Mouse (Mus musculus) kidney, embryonic 15.5 days (tissue): ENCODE data around the gene Icmt. TPM values are rescaled to one million over a fixed set of nuclear protein-coding genes. Genes with fewer than 3 reads are reported as not detected.

Experiments
- ATAC-seq: fragments of 200-750 bp; cut with Nextera tagmentation; replicated peaks from 2 replicates; pipeline ENCODE4 v1.8.0; 2017; ENCODE audit warnings: moderate TSS enrichment; ENCODE audit not compliant: low FRiP score
- H3K27ac ChIP-seq: fragments of 300-500 bp; sonication (generic); 2 replicates; pipeline ENCODE4 v1.5.1; 2015; ENCODE audit warnings: mild to moderate bottlenecking, inconsistent platforms
- H3K27me3 ChIP-seq: fragments of 300-500 bp; sonication (generic); 2 replicates; pipeline ENCODE4 v1.6.1; 2015; ENCODE audit warnings: inconsistent platforms
- H3K36me3 ChIP-seq: fragments of 300-500 bp; sonication (generic); 2 replicates; pipeline ENCODE4 v1.6.1; 2015; ENCODE audit warnings: inconsistent platforms
- H3K4me1 ChIP-seq: fragments of 300-500 bp; sonication (generic); 2 replicates; pipeline ENCODE4 v1.6.1; 2015; ENCODE audit warnings: inconsistent platforms
- H3K4me2 ChIP-seq: fragments of 300-500 bp; sonication (generic); 2 replicates; pipeline ENCODE4 v1.6.1; 2015; ENCODE audit warnings: moderate library complexity, mild to moderate bottlenecking, inconsistent platforms
- H3K4me3 ChIP-seq: fragments of 300-500 bp; sonication (generic); replicated peaks from 2 replicates; pipeline ENCODE4 v1.5.1; 2015; ENCODE audit warnings: mild to moderate bottlenecking, inconsistent platforms
- H3K9ac ChIP-seq: fragments of 300-500 bp; sonication (generic); 2 replicates; pipeline ENCODE4 v1.6.1; 2015; ENCODE audit warnings: mild to moderate bottlenecking, inconsistent platforms
- H3K9me3 ChIP-seq: fragments of 300-500 bp; sonication (generic); replicated peaks from 2 replicates; pipeline ENCODE4 v1.6.1; 2016; ENCODE audit warnings: inconsistent platforms
- WGBS: fragments of 180-500 bp; shearing (Covaris S2); methylation state at CpG from one replicate; pipeline ENCODE4 v1.1.7; 2015; ENCODE audit warnings: mixed read lengths; 5-methylcytosine and 5-hydroxymethylcytosine counted together
- polyA plus RNA-seq: library from polyadenylated mRNA; unstranded; fragments of >200 nt; fragmentation: Nextera tagmentation; extraction: Ambion mirVana; gene quantifications from 2 replicates; pipeline ENCODE4 v1.2.1, GENCODE M21; 2015

Icmt gene
- polyA plus RNA-seq, 1 experiment from 2014 or later: 28.7 TPM

- WGBS: 72% methylated on average over 2 of the region's 2 CpGs
- Histone ChIP-seq H3K4me1 (peaks cover 41% of the 10 kb centered on the region), H3K4me3 (no peak overlapping the region), H3K9me3 (no peaks in the 10 kb centered on the region), H3K27me3 (peaks cover 52% of the 10 kb centered on the region), H3K4me2 (no peak overlapping the region), H3K27ac (no peak overlapping the region), H3K36me3 (peaks cover 13% of the 10 kb centered on the region; the same call in 1 of the 2 replicates), H3K9ac (no peak overlapping the region)
- ATAC-seq: no peak
These were observed 19.1 kb upstream of the Icmt start for GRCm38 (mm10) chr4:152277916-152278315.

- Histone ChIP-seq H3K9ac (no peak overlapping the region), H3K9me3 (no peaks in the 10 kb centered on the region), H3K4me2 (no peak overlapping the region), H3K4me3 (no peak overlapping the region), H3K36me3 (peaks cover 13% of the 10 kb centered on the region; the same call in 1 of the 2 replicates), H3K27me3 (peaks cover 63% of the 10 kb centered on the region), H3K27ac (no peak overlapping the region), H3K4me1 (peaks cover 38% of the 10 kb centered on the region)
- no peak for ATAC-seq
- 86% methylated on average over 23 of the region's 23 CpGs for WGBS
These were observed 18.0 kb upstream of the Icmt start for GRCm38 (mm10) chr4:152278986-152279385.

- Histone ChIP-seq H3K27ac (no peak overlapping the region), H3K9ac (no peak overlapping the region), H3K9me3 (no peaks in the 10 kb centered on the region), H3K4me1 (peaks cover 25% of the 10 kb centered on the region), H3K27me3 (peaks cover 75% of the 10 kb centered on the region), H3K36me3 (peaks cover 13% of the 10 kb centered on the region; the same call in 1 of the 2 replicates), H3K4me3 (no peak overlapping the region), H3K4me2 (no peak overlapping the region)
- ATAC-seq: no peak
- 54% methylated on average over 15 of the region's 15 CpGs for WGBS
These were observed 15.4 kb upstream of the Icmt start for GRCm38 (mm10) chr4:152281601-152282000.

GRCm38 (mm10) chr4:152282721-152283120 is 14.3 kb upstream of the Icmt start:
- no peak for ATAC-seq
- peak overlapping the region; percentile 70 for H3K4me2 ChIP-seq
- peaks cover 84% of the 10 kb centered on the region for H3K27me3 ChIP-seq
- H3K27ac ChIP-seq: no peak overlapping the region
- 14% methylated on average over 33 of the region's 34 CpGs for WGBS
- peaks cover 13% of the 10 kb centered on the region; the same call in 1 of the 2 replicates for H3K36me3 ChIP-seq
- H3K4me1 ChIP-seq: peaks cover 27% of the 10 kb centered on the region
- no peaks in the 10 kb centered on the region for H3K9me3 ChIP-seq
- peak overlapping the region; percentile 41 for H3K4me3 ChIP-seq
- 0 out of 2 replicates have a peak overlapping the region, but pooled peaks have one; percentile 21 for H3K9ac ChIP-seq

- 6% methylated on average over 67 of the region's 70 CpGs for WGBS
- Histone ChIP-seq H3K36me3 (peaks cover 13% of the 10 kb centered on the region; the same call in 1 of the 2 replicates), H3K9me3 (no peaks in the 10 kb centered on the region), H3K27ac (no peak overlapping the region), H3K4me3 (peak overlapping the region; percentile 41), H3K4me1 (peaks cover 27% of the 10 kb centered on the region), H3K27me3 (peaks cover 90% of the 10 kb centered on the region), H3K4me2 (peak overlapping the region; percentile 70), H3K9ac (peak overlapping the region; percentile 21; the same call in 1 of the 2 replicates)
- ATAC-seq: peak; percentile 73
These were observed 13.7 kb upstream of the Icmt start for GRCm38 (mm10) chr4:152283186-152283950.

- H3K27me3 ChIP-seq: peaks cover 94% of the 10 kb centered on the region
- no peak overlapping the region for H3K4me3 ChIP-seq
- no peak overlapping the region for H3K27ac ChIP-seq
- H3K4me2 ChIP-seq: no peak overlapping the region
- peaks cover 4% of the 10 kb centered on the region; the same call in 1 of the 2 replicates for H3K36me3 ChIP-seq
- peaks cover 33% of the 10 kb centered on the region for H3K4me1 ChIP-seq
- no peak overlapping the region for H3K9ac ChIP-seq
- no peak for ATAC-seq
- no peaks in the 10 kb centered on the region for H3K9me3 ChIP-seq
- 6% methylated on average over 10 of the region's 10 CpGs for WGBS
These were observed 11.5 kb upstream of the Icmt start for GRCm38 (mm10) chr4:152285505-152285904.

- H3K27me3 ChIP-seq: peaks cover 94% of the 10 kb centered on the region
- peaks cover 38% of the 10 kb centered on the region for H3K4me1 ChIP-seq
- 2% methylated on average over 32 of the region's 32 CpGs for WGBS
- H3K4me3 ChIP-seq: peak overlapping the region; percentile 17; the same call in 1 of the 2 replicates
- H3K36me3 ChIP-seq: no peaks in the 10 kb centered on the region
- no peak for ATAC-seq
- H3K9me3 ChIP-seq: no peaks in the 10 kb centered on the region
- no peak overlapping the region for H3K27ac ChIP-seq
- peak overlapping the region; percentile 46 for H3K4me2 ChIP-seq
- H3K9ac ChIP-seq: no peak overlapping the region
These were observed 10.8 kb upstream of the Icmt start for GRCm38 (mm10) chr4:152286183-152286582.

GRCm38 (mm10) chr4:152286887-152287286 is 10.1 kb upstream of the Icmt start:
- no peak overlapping the region for H3K27ac ChIP-seq
- no peaks in the 10 kb centered on the region for H3K9me3 ChIP-seq
- H3K9ac ChIP-seq: no peak overlapping the region
- WGBS: 3% methylated on average over 26 of the region's 26 CpGs
- peaks cover 38% of the 10 kb centered on the region for H3K4me1 ChIP-seq
- ATAC-seq: no peak
- H3K4me2 ChIP-seq: no peak overlapping the region
- peaks cover 94% of the 10 kb centered on the region for H3K27me3 ChIP-seq
- H3K4me3 ChIP-seq: 0 out of 2 replicates have a peak overlapping the region, but pooled peaks have one; percentile 17
- no peaks in the 10 kb centered on the region for H3K36me3 ChIP-seq

- Histone ChIP-seq H3K4me2 (no peak overlapping the region), H3K4me3 (no peak overlapping the region), H3K9me3 (no peaks in the 10 kb centered on the region), H3K27me3 (peaks cover 94% of the 10 kb centered on the region), H3K4me1 (peaks cover 42% of the 10 kb centered on the region), H3K36me3 (no peaks in the 10 kb centered on the region), H3K9ac (no peak overlapping the region), H3K27ac (no peak overlapping the region)
- 8% methylated on average over 19 of the region's 19 CpGs for WGBS
- no peak for ATAC-seq
These were observed 9.5 kb upstream of the Icmt start for GRCm38 (mm10) chr4:152287317-152288120.

GRCm38 (mm10) chr4:152288398-152288945 is 8.6 kb upstream of the Icmt start:
- H3K4me2 ChIP-seq: no peak overlapping the region
- H3K9me3 ChIP-seq: no peaks in the 10 kb centered on the region
- H3K27ac ChIP-seq: no peak overlapping the region
- H3K4me1 ChIP-seq: peaks cover 41% of the 10 kb centered on the region
- H3K27me3 ChIP-seq: peaks cover 94% of the 10 kb centered on the region
- ATAC-seq: no peak
- H3K36me3 ChIP-seq: no peaks in the 10 kb centered on the region
- WGBS: 47% methylated on average over 18 of the region's 18 CpGs
- H3K9ac ChIP-seq: no peak overlapping the region
- H3K4me3 ChIP-seq: no peak overlapping the region

GRCm38 (mm10) chr4:152290385-152290784 is 6.6 kb upstream of the Icmt start:
- Histone ChIP-seq H3K27me3 (peaks cover 88% of the 10 kb centered on the region), H3K27ac (no peak overlapping the region), H3K4me3 (peak overlapping the region; percentile 30), H3K9ac (0 out of 2 replicates have a peak overlapping the region, but pooled peaks have one; percentile 10), H3K4me1 (peaks cover 46% of the 10 kb centered on the region), H3K36me3 (no peaks in the 10 kb centered on the region), H3K9me3 (no peaks in the 10 kb centered on the region), H3K4me2 (peak overlapping the region; percentile 56)
- ATAC-seq: no peak
- WGBS: 3% methylated on average over 39 of the region's 39 CpGs
